Mouse (Mus musculus) liver, embryonic 14.5 days (tissue): ENCODE measurements at regions not wholly inside any gene's neighbourhood (a gene's known extent, or its start where the extent isn't known, plus 50 kb on each side); places are given as distances from the start of the nearest gene placed in this dataset.

ENCODE experiments used
- CTCF ChIP-seq: IDR thresholded peaks from 2 replicates; pipeline ENCODE4 v1.5.1; 2016; ENCODE audit warnings: antibody characterized with exemption, low read depth, control low read depth
- EP300 ChIP-seq: IDR thresholded peaks from 2 replicates; pipeline ENCODE4 v1.6.1; 2016; ENCODE audit warnings: antibody characterized with exemption, low read depth

DNA sequence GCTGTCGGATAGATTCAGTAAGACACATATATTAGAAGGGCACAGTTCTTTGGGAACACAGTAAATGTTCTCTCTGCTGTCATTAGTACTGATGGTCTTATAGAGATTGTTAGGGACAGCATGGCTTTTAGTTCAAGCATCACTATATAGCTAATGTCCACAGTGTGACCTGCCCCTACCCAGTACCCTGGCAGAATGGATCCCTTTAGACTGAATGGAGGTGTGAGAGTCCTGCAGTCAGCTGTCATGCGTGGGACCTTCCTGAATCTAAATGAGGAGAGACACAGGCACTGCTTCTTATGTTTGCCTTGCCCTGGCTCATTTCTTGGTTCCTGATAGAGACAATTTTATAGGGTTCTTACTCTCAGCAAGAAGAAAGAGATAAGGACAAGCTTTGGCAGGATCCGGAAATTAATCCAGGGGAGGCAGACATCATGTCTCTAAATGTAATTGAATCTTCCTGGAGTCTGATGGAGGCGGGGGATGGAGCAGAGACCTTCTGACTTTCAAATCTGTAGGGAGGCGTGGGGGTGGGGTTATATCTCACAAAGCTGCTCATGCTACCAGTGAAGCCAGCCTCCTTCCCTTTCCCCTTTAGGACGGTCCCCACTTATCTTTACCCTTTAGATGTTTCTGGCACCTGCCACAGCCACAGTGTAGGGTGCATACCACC is 456.5 kb downstream of the Dhx35 start:
- TF ChIP-seq CTCF = no peak
- no peak for TF ChIP-seq EP300
